Mouse (Mus musculus) right cerebral cortex, postnatal 14 days (tissue): ENCODE results near the gene Rpl35a.
"Not testable (repeated sequence)": the region's sequence is repeated elsewhere in the genome, so short reads cannot be mapped to it uniquely, and the experiment has no call there.

Source experiments
- DNase-seq: peaks from one replicate; pipeline ENCODE4 v3.0.0; 2022

The Rpl35a gene

GRCm38 (mm10) chr16:33056095-33056785 lies at the start of gene Rpl35a, which contains the start of gene Iqcg:
Rpl35a (plus strand) TSS chr16:33056453.
Iqcg (minus strand) TSS chr16:33056218.
- peak; percentile 89 for DNase-seq

GRCm38 (mm10) chr16:33006888-33007287 lies 49.4 kb upstream of the Rpl35a start:
- no peak for DNase-seq

DNA sequence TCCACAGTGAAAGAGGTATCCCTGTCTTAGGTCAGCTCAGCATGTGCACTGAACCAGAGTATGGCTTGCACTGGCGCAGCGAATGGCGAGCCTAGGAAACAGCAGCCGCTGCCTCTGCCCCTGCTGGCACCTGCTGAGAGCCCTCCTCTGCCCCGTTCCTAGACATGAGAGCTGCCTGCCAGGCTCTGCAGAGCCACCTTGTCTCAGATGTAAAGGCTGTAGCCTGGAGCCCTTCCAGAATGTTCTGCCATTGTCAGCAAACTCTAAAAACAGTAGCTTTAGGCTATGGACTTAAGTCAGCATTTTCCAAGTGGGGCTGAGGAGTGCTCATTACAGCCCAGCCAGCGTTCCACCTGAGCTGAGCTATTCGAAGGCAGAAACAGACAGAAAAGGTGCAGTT lies 48.8 kb upstream of the Rpl35a start:
- DNase-seq, result no peak

GRCm38 (mm10) chr16:33010166-33010565 lies 46.1 kb upstream of the Rpl35a start:
- no peak for DNase-seq

DNA sequence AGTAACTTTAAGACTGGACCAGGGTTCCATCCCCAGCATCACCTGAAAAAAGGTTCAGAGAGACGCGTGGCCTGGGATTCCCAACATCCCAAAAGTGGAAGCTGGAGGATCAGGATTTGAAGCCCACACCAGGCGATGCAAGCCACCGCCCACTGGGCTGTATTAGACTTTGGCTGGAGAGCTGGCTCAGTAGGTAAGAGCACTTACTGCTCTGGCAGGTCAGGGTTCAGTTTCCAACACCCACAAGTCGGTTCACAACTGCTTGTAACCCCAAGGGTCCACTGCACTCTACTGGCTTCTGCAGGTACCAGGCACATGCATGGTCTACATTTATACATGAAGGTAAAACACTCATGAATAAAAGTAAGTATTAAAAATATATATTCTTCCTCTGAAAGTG lies 42.5 kb upstream of the Rpl35a start:
- no peak for DNase-seq

GRCm38 (mm10) chr16:33014921-33015320 lies 41.3 kb upstream of the Rpl35a start:
- DNase-seq, result no peak

DNA sequence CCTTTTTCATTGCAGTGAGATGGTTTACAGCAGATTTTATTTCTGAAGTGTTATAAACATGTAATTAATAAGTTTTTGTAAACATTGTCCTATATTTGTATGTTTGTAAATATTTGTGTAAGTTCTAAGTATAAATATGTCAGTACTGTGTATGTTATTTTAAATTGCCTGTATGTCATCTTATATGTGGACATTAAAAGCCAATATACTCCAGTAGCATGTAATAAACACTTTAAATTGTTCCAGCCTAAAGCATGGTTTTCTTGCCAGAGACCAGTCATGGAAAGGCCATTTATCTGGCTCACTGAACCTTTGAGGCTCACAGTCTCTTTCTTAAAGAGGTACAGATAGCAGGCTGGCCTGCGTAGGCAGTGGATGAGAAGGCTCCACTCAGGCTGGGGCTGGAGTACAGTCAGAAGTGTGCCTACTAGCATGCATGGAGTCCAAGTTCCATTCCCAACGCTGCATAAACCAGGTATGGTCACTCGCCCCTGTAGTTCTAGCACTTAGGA lies 40.8 kb upstream of the Rpl35a start:
- no peak for DNase-seq

DNA sequence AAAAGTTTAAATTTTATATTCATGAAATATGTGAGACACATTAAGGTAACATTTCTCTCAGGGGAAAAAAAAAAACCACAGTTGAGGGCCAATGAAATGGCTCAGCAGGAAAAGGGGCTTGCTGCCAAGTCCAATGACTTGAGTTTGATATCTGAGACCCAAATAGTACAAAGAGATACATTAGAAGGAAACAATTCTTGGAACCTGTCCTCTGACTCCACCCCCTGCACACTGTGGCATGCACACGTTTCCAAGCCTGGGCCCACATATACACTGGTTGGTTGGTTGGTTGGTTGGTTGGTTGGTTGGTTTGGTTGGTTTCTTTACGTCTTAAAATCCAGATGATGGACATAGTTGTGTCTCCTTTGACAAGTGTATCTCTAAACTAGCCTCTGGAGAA lies 40.3 kb upstream of the Rpl35a start:
- DNase-seq, result no peak

DNA sequence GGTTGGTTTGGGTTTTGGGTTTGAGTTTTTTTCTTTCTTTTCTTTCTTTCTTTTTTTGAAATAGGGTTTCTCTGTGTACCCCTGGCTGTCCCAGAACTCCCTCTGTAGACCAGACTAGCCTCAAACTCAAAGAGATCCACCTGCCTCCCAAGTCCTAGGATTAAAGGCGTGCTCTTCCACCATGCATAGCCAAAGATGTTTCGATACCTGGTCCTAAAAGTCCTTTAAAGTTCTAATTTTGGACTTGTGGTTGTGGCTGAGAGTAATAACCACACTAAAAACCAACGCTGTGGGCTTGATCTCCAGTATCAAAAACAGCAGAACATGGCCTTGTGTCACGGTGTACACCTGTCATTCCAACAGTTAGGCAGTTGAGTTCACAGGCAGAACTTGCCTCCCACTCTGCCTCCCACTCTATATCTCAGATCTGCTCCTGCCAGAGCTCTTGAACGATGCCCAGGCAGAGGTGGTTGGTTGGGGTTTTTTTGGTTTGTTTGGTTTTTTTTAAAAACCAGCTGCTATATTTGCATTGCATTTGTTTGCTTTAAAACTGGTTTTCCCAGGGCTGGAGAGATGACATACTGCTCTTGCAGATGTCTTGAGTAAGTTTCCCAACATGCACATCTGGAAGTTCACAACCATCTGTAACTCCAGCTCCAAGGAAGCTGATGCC lies 38.4 kb upstream of the Rpl35a start:
- no peak for DNase-seq

- DNase-seq, result no peak
Observed at GRCm38 (mm10) chr16:33019117-33019770, 37.0 kb upstream of the Rpl35a start.

GRCm38 (mm10) chr16:33021381-33021780 lies 34.9 kb upstream of the Rpl35a start:
- DNase-seq, result no peak

DNA sequence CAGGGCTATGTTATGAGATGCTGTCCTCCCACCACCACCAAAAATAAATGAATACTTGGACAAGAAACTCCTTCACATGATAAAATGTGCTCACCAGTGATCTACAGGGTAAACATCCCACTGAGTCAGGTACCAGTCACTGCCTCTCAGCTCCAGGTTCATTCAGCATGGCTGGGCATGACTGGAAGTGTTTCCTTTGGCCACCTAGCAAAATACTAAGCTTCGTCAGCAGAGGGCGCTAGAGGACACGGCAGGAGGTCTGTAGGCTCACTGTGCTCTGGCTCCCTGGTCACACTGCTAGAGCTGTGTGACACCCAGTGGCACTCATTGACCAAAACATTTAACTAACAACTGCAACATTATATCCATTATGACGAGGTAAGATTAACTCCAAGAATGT lies 32.5 kb upstream of the Rpl35a start:
- peak; percentile 85 for DNase-seq

GRCm38 (mm10) chr16:33024456-33025104 lies 31.7 kb upstream of the Rpl35a start:
- no peak for DNase-seq

- DNase-seq, result peak; percentile 46
Observed at GRCm38 (mm10) chr16:33026357-33026756, 29.9 kb upstream of the Rpl35a start.

DNA sequence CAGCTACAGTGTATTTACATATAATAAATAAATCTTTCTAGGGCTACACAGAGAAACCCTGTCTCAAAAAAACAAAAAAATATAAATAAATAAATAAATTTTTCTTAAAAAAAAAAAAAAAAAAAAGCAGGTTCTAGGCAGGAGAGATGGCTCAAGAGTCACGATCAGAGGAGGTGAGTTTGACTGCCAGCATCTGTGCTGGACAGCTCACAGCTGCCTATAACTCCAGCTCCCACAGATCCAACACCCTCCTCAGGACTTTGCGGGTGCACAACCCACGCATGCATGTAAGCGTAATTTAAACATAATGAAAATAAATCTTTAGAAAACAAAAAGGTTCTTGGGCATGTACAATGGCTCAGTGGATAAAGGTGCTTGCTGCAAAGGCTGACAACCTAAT lies 20.2 kb upstream of the Rpl35a start:
- DNase-seq, result no peak

DNA sequence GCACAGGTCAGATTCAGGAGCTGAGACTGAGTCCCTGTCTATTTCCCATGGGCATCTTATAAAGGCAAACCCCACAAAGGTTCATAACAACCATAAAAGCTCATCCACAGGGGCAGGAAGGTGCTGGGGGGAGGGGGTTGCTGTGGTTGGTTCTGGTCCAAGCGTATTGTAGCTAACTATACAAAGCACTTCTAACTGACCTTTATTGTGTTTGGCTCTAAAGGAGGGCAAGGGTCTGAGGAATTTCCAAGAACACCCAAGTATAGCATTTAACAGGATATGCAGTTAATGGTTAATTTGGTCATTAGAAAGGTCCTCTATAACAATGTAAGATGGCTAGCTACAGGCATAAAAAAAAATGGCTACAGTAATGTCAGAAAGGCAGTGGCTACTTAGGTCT lies 13.6 kb upstream of the Rpl35a start:
- DNase-seq, result no peak

GRCm38 (mm10) chr16:33043268-33043667 lies 13.0 kb upstream of the Rpl35a start:
- DNase-seq, result no peak

GRCm38 (mm10) chr16:33048004-33048403 lies 8.2 kb upstream of the Rpl35a start:
- no peak for DNase-seq

DNA sequence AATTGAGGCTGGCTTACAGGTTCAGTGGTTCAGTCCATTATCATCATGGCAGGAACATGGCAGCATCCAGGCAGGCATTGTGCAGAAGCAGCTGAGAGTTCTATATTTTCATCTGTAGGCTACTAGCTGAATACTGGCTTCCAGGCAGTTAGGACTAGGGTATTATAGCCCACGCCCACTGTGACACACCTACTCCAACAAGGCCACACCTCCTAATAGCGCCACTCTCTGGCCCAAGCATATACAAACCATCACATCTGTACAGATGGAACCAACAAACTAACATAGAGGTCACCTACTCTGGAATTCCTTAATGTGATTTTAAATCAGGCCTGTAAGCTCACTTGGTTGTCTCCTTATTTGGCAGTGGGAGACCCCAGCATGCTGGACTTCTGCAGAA lies 7.6 kb upstream of the Rpl35a start:
- DNase-seq, result no peak

DNA sequence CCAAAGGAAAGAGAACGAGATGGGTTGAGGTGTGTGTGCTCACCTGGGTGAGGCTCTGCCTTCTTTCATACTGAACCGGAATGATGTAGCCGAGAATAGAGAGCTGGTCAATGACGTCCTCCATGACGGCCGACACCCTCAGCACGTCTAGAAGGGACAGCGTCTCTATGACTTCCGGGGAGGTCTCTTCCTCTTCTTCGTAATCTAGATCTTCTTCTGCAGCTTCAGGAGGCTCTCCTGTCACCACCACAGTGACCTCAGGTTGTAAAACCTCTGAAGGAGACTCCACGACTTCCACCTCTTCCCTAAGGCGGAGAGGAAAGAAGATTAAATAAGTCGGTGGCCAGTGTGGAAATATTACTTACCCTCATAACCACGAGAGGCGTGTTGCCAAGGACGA lies 6.4 kb upstream of the Rpl35a start:
- DNase-seq, result no peak

DNA sequence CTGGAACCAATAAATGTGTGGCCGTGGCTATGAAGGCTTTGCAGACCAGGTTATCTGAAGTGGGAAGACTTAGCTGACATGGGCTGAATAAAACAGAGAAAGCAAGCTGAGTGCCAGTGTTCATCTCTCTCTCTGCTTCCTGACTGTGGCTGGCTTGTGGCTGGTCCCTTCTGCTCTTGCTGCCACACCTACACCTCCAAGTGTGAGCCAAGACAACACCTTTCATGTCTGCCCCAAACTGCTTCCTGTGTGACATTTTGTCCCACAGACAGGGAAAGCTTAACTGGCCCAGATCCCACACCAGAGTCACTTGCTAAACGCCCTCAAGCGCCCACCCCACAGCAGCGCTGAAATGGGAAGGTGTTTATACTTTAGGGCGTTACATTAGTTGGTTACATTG lies 3.1 kb upstream of the Rpl35a start:
- DNase-seq, result no peak

- not testable (repeated sequence) for DNase-seq
Observed at GRCm38 (mm10) chr16:33054927-33055326, 1.3 kb upstream of the Rpl35a start.

GRCm38 (mm10) chr16:33055655-33056054 lies 598 bp upstream of the Rpl35a start:
- DNase-seq, result no peak
